Mouse (Mus musculus): ENCODE measurements around the gene Grm5.

Grm5 gene

GRCm38 (mm10) chr7:88159542-88160241 lies 575.7 kb downstream of the Grm5 start:
- no peak for DNase-seq (ENCODE audit: low read depth, low spot score)

- no peak for DNase-seq (ENCODE audit: low read depth, low spot score)
Measured at GRCm38 (mm10) chr7:88161586-88161985, 577.6 kb downstream of the Grm5 start.
